Mouse (Mus musculus) neutrophil, adult 5-6 weeks (primary cell): ENCODE measurements at regions not wholly inside any gene's neighbourhood (a gene's known extent, or its start where the extent isn't known, plus 50 kb on each side); places are given as distances from the start of the nearest gene placed in this dataset.

Experiments
- ATAC-seq: fragments of 151-379, 151-347 bp; 2 replicates; pipeline ENCODE4 v1.8.0; 2017; ENCODE audit warnings: mild to moderate bottlenecking, moderate TSS enrichment; ENCODE audit not compliant: insufficient number of reproducible peaks, poor library complexity, low FRiP score, severe bottlenecking; ENCODE audit errors: extremely low read depth

GRCm38 (mm10) chr9:61500851-61501250 is 128.7 kb downstream of the Tle3 start:
- no peak for ATAC-seq

- no peak for ATAC-seq
Observed at GRCm38 (mm10) chr9:61492896-61493295, 120.7 kb downstream of the Tle3 start.

GRCm38 (mm10) chr9:61491131-61491712 is 119.1 kb downstream of the Tle3 start:
- ATAC-seq = no peak

- no peak for ATAC-seq
Observed at GRCm38 (mm10) chr9:61489983-61490382, 117.8 kb downstream of the Tle3 start.

- no peak for ATAC-seq
Observed at GRCm38 (mm10) chr9:61489147-61489546, 117.0 kb downstream of the Tle3 start.

GRCm38 (mm10) chr9:61487824-61488223 is 115.7 kb downstream of the Tle3 start:
- no peak for ATAC-seq

- no peak for ATAC-seq
Observed at GRCm38 (mm10) chr9:61487146-61487545, 115.0 kb downstream of the Tle3 start.

GRCm38 (mm10) chr9:61484391-61484790 is 112.2 kb downstream of the Tle3 start:
- ATAC-seq = no peak

GRCm38 (mm10) chr9:61479626-61480025 is 107.5 kb downstream of the Tle3 start:
- ATAC-seq = no peak

GRCm38 (mm10) chr9:61478862-61479261 is 106.7 kb downstream of the Tle3 start:
- ATAC-seq = 0 out of 2 replicates have a peak, but pooled peaks have one; percentile 33

GRCm38 (mm10) chr9:61476351-61476750 is 104.2 kb downstream of the Tle3 start:
- ATAC-seq = no peak

- ATAC-seq = no peak
Observed at GRCm38 (mm10) chr9:61470815-61471505, 98.8 kb downstream of the Tle3 start.

- no peak for ATAC-seq
Observed at GRCm38 (mm10) chr9:61468897-61469509, 96.8 kb downstream of the Tle3 start.

GRCm38 (mm10) chr9:61468368-61468848 is 96.2 kb downstream of the Tle3 start:
- 0 out of 2 replicates have a peak, but pooled peaks have one; percentile 13 for ATAC-seq
